Mouse (Mus musculus) heart, postnatal 10 days (tissue): ENCODE data around the gene Fam171a1. TPM values are rescaled to one million over a fixed set of nuclear protein-coding genes. Genes with fewer than 3 reads are reported as not detected.
"Not testable (repeated sequence)": the region's sequence is repeated elsewhere in the genome, so short reads cannot be mapped to it uniquely, and the experiment has no call there.

Experiments
- DNase-seq, 2 experiments: peaks; one replicate each; pipeline ENCODE4 v3.0.0; 2021
- intact Hi-C: fragments of 180-260 bp; cut with DNase I; formaldehyde crosslinking; loops from one replicate; pipeline ENCODE4 v1.15.1; 2025
- total RNA-seq, 2 experiments: library from RNA; stranded (reverse); gene quantifications; 2 replicates each; pipeline ENCODE4 v1.2.3; 2021

The Fam171a1 gene
- total RNA-seq, 2 experiments from 2014 or later, result 30.5 to 33.7 TPM

- no peak for DNase-seq
- intact Hi-C loops, result no loop called here
These were observed 52.0 kb downstream of the Fam171a1 start for GRCm38 (mm10) chr2:3165890-3166605.

DNA sequence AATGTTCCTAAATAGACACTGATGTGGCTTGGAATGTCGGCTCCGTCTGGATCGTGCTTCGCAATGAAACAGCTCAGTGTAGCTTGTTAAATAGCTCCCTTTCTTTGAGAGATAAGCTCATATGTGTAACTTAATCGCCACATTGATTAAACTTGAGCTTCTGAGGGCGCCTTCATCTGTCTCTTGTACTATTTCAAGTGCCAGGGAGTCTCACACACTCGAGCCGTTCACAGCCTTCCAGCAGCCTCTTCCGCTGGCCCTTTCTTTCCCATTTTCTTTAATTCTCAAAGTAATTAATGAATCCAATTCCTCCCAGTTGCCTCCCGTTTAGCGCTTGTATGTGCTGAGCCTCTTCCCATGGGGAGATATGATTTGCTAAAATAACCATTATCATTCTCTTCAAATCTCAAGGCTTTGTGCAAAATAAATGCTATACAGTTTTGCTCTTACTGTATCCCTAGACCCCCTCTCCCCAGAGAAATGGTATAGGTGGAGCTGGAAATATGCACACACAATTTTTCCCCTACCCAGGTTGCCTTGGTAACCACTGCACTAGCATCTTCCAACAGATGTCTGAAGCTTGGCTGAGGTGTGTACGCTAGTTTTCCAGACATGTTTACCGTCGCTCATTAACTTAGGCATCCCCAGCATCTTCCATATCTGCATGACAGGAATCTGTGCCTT is 54.8 kb downstream of the Fam171a1 start:
- no peak for DNase-seq
- intact Hi-C loops, result no loop called here

- no peak for DNase-seq
- intact Hi-C loops, result no loop called here
These were observed 55.4 kb downstream of the Fam171a1 start for GRCm38 (mm10) chr2:3169403-3169747.

- intact Hi-C loops, result loop anchor here (2.0 kb wide), 1 partner anchor 53 kb away; no protein-coding TSS in a partner anchor
These were observed 57.8 kb downstream of the Fam171a1 start for GRCm38 (mm10) chr2:3171774-3172173.

GRCm38 (mm10) chr2:3172656-3173055 is 58.6 kb downstream of the Fam171a1 start:
- intact Hi-C loops, result loop anchor here (2.0 kb wide), 1 partner anchor 54 kb away; no protein-coding TSS in a partner anchor

More at GRCm38 (mm10) chr2:3171774-3172173, 57.8 kb downstream of the Fam171a1 start:
- DNase-seq, result peak; percentile 56 to 63

DNA sequence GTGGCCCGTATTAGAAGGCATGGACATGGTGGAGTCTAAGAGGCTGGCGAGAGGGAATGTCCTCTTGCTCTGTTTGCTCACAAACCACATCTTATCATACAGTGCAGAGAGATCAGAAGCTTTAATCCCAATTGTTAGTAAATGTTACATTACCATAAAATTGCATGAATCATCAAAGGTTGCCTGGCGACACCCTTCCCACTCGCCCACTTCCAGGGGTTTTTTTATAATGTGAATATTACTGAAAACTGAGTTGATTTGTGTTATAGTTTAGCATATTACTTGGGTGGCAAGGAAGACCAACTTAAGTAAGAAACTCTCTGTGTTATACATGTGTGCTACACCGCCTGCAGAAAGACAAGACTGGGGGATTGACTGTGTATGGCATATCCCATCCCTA is 60.9 kb downstream of the Fam171a1 start:
- intact Hi-C loops, result no loop called here
- no peak for DNase-seq

More at GRCm38 (mm10) chr2:3172656-3173055, 58.6 kb downstream of the Fam171a1 start:
- peak in 1 of 2 experiments; percentile 32 for DNase-seq

DNA sequence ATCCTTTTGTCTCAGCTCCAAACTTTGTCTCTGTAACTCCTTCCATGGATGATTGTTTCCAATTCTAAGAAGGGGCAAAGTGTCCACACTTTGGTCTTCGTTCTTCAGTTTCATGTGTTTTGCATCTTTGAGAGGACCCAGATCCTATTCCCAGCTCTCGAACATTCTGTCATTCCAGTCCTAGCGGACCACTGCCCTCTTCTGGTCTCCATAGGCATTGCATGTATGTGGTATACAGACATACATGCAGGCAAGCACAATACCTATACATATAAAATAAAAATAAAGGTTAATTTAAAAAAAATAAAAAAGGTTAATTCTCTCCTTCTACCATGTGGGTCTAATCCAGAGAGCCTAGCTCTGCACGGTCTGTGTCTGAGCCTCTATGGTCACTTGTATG is 62.0 kb downstream of the Fam171a1 start:
- intact Hi-C loops, DNase-seq: not testable (repeated sequence)

DNA sequence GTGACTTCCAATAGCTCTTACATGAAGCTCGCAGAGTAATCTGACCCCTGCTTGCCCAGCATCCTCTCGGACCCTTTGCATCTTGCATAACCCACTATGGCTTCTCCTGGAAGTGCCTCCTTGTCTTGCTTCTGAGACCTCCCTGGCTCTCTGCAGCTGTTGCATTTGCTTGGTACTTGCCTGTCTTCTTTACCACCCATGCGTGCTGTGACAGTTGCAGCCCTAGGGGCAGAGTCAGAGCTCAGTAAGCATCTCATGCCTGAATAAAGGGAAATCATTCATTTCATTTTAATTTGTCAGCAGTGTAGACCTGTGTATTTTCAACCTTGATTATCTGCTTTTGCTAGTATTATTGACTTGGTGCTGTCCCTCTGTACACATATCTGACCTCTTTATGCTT is 62.7 kb downstream of the Fam171a1 start:
- DNase-seq, result no peak
- intact Hi-C loops, result no loop called here

GRCm38 (mm10) chr2:3180550-3180949 is 66.5 kb downstream of the Fam171a1 start:
- DNase-seq, result no peak
- intact Hi-C loops, result no loop called here

- intact Hi-C loops, result no loop called here
- no peak for DNase-seq
These were observed 69.6 kb downstream of the Fam171a1 start for GRCm38 (mm10) chr2:3183656-3184055.

DNA sequence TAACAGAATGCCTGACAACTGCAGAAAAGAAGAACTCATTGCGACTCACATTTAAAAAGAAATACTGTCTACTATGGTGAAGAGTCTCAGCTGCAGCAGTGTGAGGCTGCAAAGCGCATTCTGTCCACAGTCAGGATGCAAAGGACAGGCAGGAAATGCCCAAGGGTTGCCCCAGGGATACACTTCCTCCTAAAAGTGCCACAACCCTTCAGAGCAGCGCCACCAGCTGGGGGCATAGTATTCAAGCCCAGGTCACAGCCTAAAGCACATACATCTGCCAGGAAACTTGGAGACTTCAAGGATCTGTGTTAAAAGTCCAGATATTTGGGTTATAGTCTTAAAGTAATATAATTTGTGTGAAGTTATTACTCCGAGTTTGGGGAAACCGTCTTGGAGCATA is 71.3 kb downstream of the Fam171a1 start:
- peak; percentile 31 to 49 for DNase-seq
- intact Hi-C loops, result no loop called here

GRCm38 (mm10) chr2:3188745-3189475 is 74.9 kb downstream of the Fam171a1 start:
- no peak for DNase-seq
- intact Hi-C loops, result no loop called here

GRCm38 (mm10) chr2:3191149-3191548 is 77.1 kb downstream of the Fam171a1 start:
- no peak for DNase-seq
- intact Hi-C loops, result no loop called here

DNA sequence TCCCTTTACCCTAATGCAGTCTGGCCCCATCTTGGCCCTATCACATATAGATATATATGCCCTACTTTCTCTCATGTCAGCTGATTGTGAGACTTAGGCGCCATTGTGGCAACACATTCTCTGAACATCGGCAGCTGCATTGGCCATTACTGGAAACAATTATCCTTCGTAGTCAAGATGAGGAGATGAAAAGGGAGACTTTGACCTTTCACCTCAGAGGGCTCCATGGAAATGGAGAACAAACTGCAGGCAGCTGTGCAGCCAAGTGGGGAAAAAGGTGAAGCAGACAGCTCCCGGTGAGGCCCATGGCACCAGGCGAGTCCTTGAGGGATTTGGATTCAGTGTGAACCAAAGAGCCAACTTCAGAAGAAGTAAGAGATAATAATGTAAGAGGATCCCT is 81.5 kb downstream of the Fam171a1 start:
- DNase-seq, result no peak
- intact Hi-C loops, result no loop called here

GRCm38 (mm10) chr2:3200422-3200821 is 86.4 kb downstream of the Fam171a1 start:
- intact Hi-C loops, result no loop called here
- DNase-seq, result peak; percentile 70 to 80

DNA sequence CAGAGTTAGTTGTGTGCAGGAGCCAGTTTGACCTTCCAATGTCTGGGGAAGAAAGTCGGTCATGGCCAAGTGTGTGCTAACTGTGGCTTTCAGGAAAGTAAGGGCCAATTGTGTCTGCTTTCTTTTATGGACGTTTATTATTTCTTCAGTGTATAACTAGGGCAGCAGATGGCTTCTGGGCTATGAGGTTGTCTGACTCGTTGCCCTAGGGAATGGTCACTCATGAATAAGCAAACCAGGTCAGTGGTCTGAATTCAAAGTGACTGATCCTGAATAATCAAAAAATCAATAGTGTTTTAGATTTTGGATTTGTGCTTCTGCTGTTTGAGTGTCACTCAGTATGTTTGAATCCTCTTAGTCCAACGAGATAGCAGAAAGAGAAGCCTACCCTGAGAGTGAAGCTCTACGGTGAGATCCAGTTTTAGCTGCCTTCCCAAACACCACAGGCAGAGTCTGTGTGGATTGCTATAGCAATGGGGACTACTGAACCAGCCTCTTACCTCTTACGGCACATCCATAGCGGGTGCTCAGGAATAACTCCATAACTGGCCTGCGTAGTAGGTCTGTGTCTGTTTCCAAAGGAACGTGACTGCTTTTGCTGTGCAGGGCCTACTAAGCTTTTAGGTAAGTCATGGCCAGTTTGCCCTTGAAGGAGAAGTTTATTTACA is 93.1 kb downstream of the Fam171a1 start:
- DNase-seq, result no peak
- intact Hi-C loops, result no loop called here

DNA sequence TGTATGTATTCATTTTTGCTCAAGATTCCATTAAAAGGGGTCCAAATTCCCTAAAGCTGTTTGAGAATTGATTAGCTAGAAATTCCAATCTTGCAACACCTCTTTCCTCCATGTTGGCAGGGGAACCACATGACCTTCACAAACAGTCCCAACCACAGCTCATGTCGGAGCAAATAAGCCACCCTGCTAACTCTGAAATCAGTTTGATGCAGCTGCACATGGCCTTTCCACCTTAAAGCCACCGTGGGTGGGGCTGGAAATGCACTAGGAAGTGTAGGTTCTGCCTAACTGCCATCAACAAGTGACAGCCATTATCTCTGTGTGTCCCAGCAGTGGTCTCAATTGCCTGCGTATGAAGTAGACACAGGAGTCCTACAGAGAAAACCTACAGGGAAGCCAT is 101.5 kb downstream of the Fam171a1 start:
- intact Hi-C loops, result no loop called here
- DNase-seq, result no peak

DNA sequence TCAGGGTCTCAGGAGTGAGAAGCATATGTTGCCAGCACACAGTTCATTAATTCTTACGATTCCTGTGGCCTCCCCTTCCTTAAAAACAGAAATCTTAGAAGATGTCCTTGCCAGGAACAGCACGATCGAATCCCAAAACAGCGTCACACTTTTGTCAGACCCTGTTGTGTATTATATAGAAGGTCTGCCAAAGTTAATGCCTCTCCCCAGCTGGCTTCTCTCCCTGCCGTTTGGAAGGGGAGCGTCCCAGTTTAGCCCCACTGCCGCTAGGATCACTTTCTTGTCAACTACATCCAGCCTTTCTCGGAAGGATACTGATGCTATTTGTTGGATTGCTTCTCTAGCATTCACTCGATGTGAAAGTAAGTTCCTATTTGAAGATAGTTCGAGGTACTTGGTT is 102.6 kb downstream of the Fam171a1 start:
- DNase-seq, result no peak
- intact Hi-C loops, result no loop called here

GRCm38 (mm10) chr2:3217577-3217976 is 103.6 kb downstream of the Fam171a1 start:
- DNase-seq, intact Hi-C loops: not testable (repeated sequence)

GRCm38 (mm10) chr2:3218225-3218624 is 104.2 kb downstream of the Fam171a1 start:
- intact Hi-C loops, result no loop called here
- DNase-seq, result peak in 1 of 2 experiments; percentile 28

GRCm38 (mm10) chr2:3228475-3228874 is 114.5 kb downstream of the Fam171a1 start:
- peak; percentile 26 to 41 for DNase-seq
- intact Hi-C loops, result loop anchor here (5.0 kb wide), 1 partner anchor 99 kb away; no protein-coding TSS in a partner anchor
